Mouse (Mus musculus) heart, embryonic 14.5 days (tissue): ENCODE measurements around the gene Sumf1. TPM values are rescaled to one million over a fixed set of nuclear protein-coding genes. Genes with fewer than 3 reads are reported as not detected.
A peak's percentile ranks its signal among the peaks of the same experiment; 100 is the strongest.

Experiments
- ATAC-seq: fragments of 200-750 bp; cut with Nextera tagmentation; 2 replicates; pipeline ENCODE4 v1.8.0; 2017; ENCODE audit warnings: low read depth, moderate TSS enrichment; ENCODE audit not compliant: insufficient number of reproducible peaks, insufficient read depth, low FRiP score
- H3K27ac ChIP-seq, 2 experiments: fragments of 200-500 bp in 1 of 2; fragments of 300-500 bp in 1 of 2; sonication (generic) in 1 of 2; replicated peaks in 1 of 2; 2 replicates each; pipeline ENCODE4 v1.5.1; 2012 to 2014; ENCODE audit warnings: low read depth in 2 of 2, low read length in 2 of 2, control low read depth in 1 of 2, mild to moderate bottlenecking in 1 of 2, mixed read lengths in 1 of 2; ENCODE audit not compliant: control insufficient read depth in 1 of 2, insufficient read depth in 1 of 2
- H3K27me3 ChIP-seq: fragments of 300-500 bp; sonication (generic); 2 replicates; pipeline ENCODE4 v1.6.1; 2014; ENCODE audit warnings: mild to moderate bottlenecking, low read length, control low read depth; ENCODE audit not compliant: control insufficient read depth, insufficient read depth
- H3K36me3 ChIP-seq: fragments of 300-500 bp; sonication (generic); 2 replicates; pipeline ENCODE4 v1.6.1; 2014; ENCODE audit warnings: mild to moderate bottlenecking, control low read depth, low read length, mixed read lengths; ENCODE audit not compliant: control insufficient read depth, insufficient read depth
- H3K4me1 ChIP-seq, 2 experiments: fragments of 200-500 bp in 1 of 2; fragments of 300-500 bp in 1 of 2; sonication (generic) in 1 of 2; 2 replicates each; pipeline ENCODE4 v1.6.1; 2012 to 2014; ENCODE audit warnings: low read length in 2 of 2, control low read depth in 1 of 2, mixed read lengths in 1 of 2; ENCODE audit not compliant: control insufficient read depth in 2 of 2, insufficient read depth in 2 of 2
- H3K4me2 ChIP-seq: fragments of 300-500 bp; sonication (generic); 2 replicates; pipeline ENCODE4 v1.6.1; 2014; ENCODE audit warnings: mild to moderate bottlenecking, low read length
- H3K4me3 ChIP-seq, 2 experiments: fragments of 200-500 bp in 1 of 2; fragments of 300-500 bp in 1 of 2; sonication (generic) in 1 of 2; 2 replicates each; pipeline ENCODE4 v1.5.1; 2012 to 2014; ENCODE audit warnings: low read length in 2 of 2, mild to moderate bottlenecking in 2 of 2, control low read depth in 1 of 2, low read depth in 1 of 2, moderate library complexity in 1 of 2; ENCODE audit not compliant: control insufficient read depth in 1 of 2, insufficient read depth in 1 of 2
- H3K9ac ChIP-seq: fragments of 300-500 bp; sonication (generic); 2 replicates; pipeline ENCODE4 v1.6.1; 2014; ENCODE audit warnings: mild to moderate bottlenecking, low read length
- H3K9me3 ChIP-seq: fragments of 300-500 bp; sonication (generic); 2 replicates; pipeline ENCODE4 v1.6.1; 2016; ENCODE audit warnings: low read length, control low read depth; ENCODE audit not compliant: control insufficient read depth
- WGBS: fragments of 180-500 bp; shearing (Covaris S2); extraction: QIAGEN DNeasy Blood & Tissue Kit; methylation state at CpG from one replicate; pipeline ENCODE4 v1.1.7; 2014; 5-methylcytosine and 5-hydroxymethylcytosine counted together
- polyA plus RNA-seq: library from polyadenylated mRNA; unstranded; fragments of >200 nt; fragmentation: Nextera tagmentation; extraction: Ambion mirVana; gene quantifications from 2 replicates; pipeline ENCODE4 v1.2.1, GENCODE M21; 2014

The Sumf1 gene
- polyA plus RNA-seq, 1 experiment from 2014 or later: 23.8 TPM

- no peaks in the 10 kb centered on the region for H3K9me3 ChIP-seq
- ATAC-seq: no peak
- H3K4me1 ChIP-seq: no peaks in the 10 kb centered on the region
- H3K4me2 ChIP-seq: no peak overlapping the region
- no peaks in the 10 kb centered on the region for H3K27me3 ChIP-seq
- H3K9ac ChIP-seq: no peak overlapping the region
- no peak overlapping the region for H3K4me3 ChIP-seq
- WGBS: 63% methylated on average over 5 of the region's 5 CpGs
- H3K36me3 ChIP-seq: no peaks in the 10 kb centered on the region
- no peak overlapping the region for H3K27ac ChIP-seq
Observed at GRCm38 (mm10) chr6:108130718-108131117, 54.7 kb downstream of the Sumf1 start.

- H3K9ac ChIP-seq: no peak overlapping the region
- 80% methylated on average over 3 of the region's 3 CpGs for WGBS
- no peaks in the 10 kb centered on the region for H3K4me1 ChIP-seq
- H3K4me3 ChIP-seq: no peak overlapping the region
- no peak for ATAC-seq
- H3K9me3 ChIP-seq: no peaks in the 10 kb centered on the region
- H3K4me2 ChIP-seq: no peak overlapping the region
- no peaks in the 10 kb centered on the region for H3K27me3 ChIP-seq
- no peak overlapping the region for H3K27ac ChIP-seq
- no peaks in the 10 kb centered on the region for H3K36me3 ChIP-seq
Observed at GRCm38 (mm10) chr6:108126631-108127030, 58.8 kb downstream of the Sumf1 start.

- 84% methylated on average over 1 of the region's 1 CpGs for WGBS
- ATAC-seq: no peak
- H3K4me1 ChIP-seq: no peaks in the 10 kb centered on the region
- H3K9me3 ChIP-seq: no peaks in the 10 kb centered on the region
- H3K4me2 ChIP-seq: no peak overlapping the region
- H3K27me3 ChIP-seq: no peaks in the 10 kb centered on the region
- H3K9ac ChIP-seq: no peak overlapping the region
- no peak overlapping the region for H3K27ac ChIP-seq
- no peaks in the 10 kb centered on the region for H3K36me3 ChIP-seq
- H3K4me3 ChIP-seq: no peak overlapping the region
Observed at GRCm38 (mm10) chr6:108125474-108125873, 59.9 kb downstream of the Sumf1 start.

GRCm38 (mm10) chr6:108117881-108118280, 67.5 kb downstream of the Sumf1 start:
- no peak for ATAC-seq
- no peaks in the 10 kb centered on the region; the same call in 1 of the 2 replicates for H3K36me3 ChIP-seq
- no peaks in the 10 kb centered on the region for H3K4me1 ChIP-seq
- H3K27me3 ChIP-seq: no peaks in the 10 kb centered on the region
- H3K9me3 ChIP-seq: no peaks in the 10 kb centered on the region
- no peak overlapping the region for H3K4me2 ChIP-seq
- 88% methylated on average over 6 of the region's 6 CpGs for WGBS
- H3K27ac ChIP-seq: no peak overlapping the region
- H3K9ac ChIP-seq: no peak overlapping the region
- no peak overlapping the region for H3K4me3 ChIP-seq

DNA sequence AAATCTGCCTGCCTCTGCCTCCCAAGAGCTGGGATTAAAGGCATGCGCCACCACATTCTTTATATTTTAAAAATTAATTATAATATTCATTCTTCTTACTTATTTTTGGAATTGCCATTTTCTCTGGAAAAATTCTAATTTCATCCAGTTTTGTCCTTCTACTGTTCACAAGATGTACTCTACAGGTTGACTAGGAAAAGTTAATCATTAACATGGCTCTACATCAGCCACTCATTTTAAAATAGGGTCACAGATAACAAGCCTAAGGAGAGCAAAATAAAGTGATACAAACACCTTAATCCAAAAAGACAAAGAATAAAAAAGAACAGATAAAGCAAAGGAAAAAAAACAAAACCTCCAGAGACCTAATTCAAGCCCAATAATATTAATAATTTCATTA, 70.4 kb downstream of the Sumf1 start:
- H3K4me2 ChIP-seq: no peak overlapping the region
- no peak overlapping the region for H3K4me3 ChIP-seq
- H3K9ac ChIP-seq: no peak overlapping the region
- no peak for ATAC-seq
- H3K36me3 ChIP-seq: no peaks in the 10 kb centered on the region; the same call in 1 of the 2 replicates
- H3K27ac ChIP-seq: no peak overlapping the region
- no peaks in the 10 kb centered on the region for H3K9me3 ChIP-seq
- peaks cover 12 to 27% of the 10 kb centered on the region in 2 experiments for H3K4me1 ChIP-seq
- no peaks in the 10 kb centered on the region for H3K27me3 ChIP-seq
- WGBS: 92% methylated on average over 1 of the region's 1 CpGs

DNA sequence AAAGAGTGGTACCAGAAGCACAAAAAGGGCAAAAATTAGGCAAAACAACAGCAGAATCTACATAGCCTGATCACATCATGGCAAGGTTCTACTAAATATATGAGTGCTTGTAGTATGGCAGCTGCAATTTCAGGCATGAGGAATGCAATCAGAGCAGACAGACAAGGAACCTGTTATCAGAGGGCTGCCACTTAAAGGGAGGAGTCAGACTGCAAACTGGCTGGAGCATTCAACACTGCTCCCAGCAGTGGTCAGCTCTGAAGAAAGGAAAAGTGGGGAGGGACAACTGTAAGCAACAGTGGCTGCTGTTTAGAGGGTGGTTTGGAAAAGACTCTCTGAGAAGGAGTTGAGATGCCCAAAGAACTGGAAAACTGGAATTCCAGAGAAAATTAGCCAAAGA, 73.7 kb downstream of the Sumf1 start:
- H3K4me1 ChIP-seq: peaks cover 12 to 33% of the 10 kb centered on the region in 2 experiments
- H3K4me2 ChIP-seq: 0 out of 2 replicates have a peak overlapping the region, but pooled peaks have one; percentile 5
- no peak overlapping the region for H3K4me3 ChIP-seq
- H3K36me3 ChIP-seq: no peaks in the 10 kb centered on the region
- no peaks in the 10 kb centered on the region for H3K27me3 ChIP-seq
- no peak for ATAC-seq
- peak overlapping the region; percentile 43 to 66; a peak in 3 of 4 replicates for H3K27ac ChIP-seq
- H3K9me3 ChIP-seq: no peaks in the 10 kb centered on the region
- no peak overlapping the region for H3K9ac ChIP-seq

- no peaks in the 10 kb centered on the region for H3K27me3 ChIP-seq
- no peak overlapping the region for H3K9ac ChIP-seq
- H3K4me2 ChIP-seq: no peak overlapping the region
- no peaks in the 10 kb centered on the region for H3K9me3 ChIP-seq
- ATAC-seq: no peak
- H3K27ac ChIP-seq: peak overlapping the region; percentile 0 to 66; a peak in 3 of 4 replicates
- 27% methylated on average over 4 of the region's 4 CpGs for WGBS
- peaks cover 12 to 33% of the 10 kb centered on the region in 2 experiments for H3K4me1 ChIP-seq
- H3K4me3 ChIP-seq: no peak overlapping the region
- H3K36me3 ChIP-seq: no peaks in the 10 kb centered on the region
Observed at GRCm38 (mm10) chr6:108110336-108110735, 75.0 kb downstream of the Sumf1 start.

DNA sequence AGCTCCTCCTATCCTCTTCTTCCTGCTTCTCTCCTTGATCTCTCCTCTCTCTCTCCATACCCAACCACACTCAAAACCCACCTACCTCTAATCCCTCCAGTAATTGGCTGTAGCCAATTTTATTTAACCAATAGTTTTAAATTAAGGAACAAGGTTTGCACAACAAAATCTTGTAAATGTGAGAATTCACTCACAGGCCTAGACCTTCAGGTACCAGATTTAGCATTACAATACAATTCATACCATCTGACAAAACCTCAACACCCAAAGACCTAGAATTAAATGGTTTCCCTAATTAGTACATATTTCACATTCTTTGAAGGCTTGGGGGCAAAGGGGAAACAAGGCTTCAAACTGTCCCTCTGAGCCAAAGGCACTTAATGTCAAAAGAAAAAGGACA, 78.0 kb downstream of the Sumf1 start:
- Histone ChIP-seq H3K4me1 (peaks cover 19 to 51% of the 10 kb centered on the region in 2 experiments), H3K36me3 (no peaks in the 10 kb centered on the region), H3K27ac (no peak overlapping the region), H3K9me3 (no peaks in the 10 kb centered on the region), H3K9ac (no peak overlapping the region), H3K27me3 (no peaks in the 10 kb centered on the region), H3K4me2 (no peak overlapping the region), H3K4me3 (no peak overlapping the region)
- ATAC-seq: no peak
